Mouse (Mus musculus): Measurements from ENCODE around the gene Ccdc14. TPM values are rescaled to one million over a fixed set of nuclear protein-coding genes. Genes with fewer than 3 reads are reported as not detected.

The Ccdc14 gene
- total and polyA plus RNA-seq, 3 experiments: 11.6 to 18.9 (median 18.5) TPM

DNA sequence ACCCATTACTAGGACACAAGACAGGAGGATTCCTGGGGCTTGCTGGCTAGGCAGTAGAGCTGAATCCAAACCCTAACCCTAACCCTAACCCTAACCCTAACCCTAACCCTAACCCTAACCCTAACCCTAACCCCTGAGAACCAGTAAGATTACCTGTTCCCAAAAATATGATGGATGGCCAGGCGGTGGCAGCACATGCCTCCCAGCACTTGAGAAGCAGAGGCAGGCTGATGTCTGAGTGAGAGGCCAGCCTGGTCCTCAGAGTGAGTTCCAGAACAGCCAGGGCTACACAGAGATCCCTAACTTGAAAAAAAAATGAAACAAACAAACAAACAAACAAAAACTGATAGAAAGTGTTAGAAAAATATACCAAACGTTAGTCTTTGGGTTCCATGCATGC lies 52.5 kb downstream of the Ccdc14 start:
- H3K4me3 ChIP-seq (replicated peaks in 1 of 3; ENCODE audit: low read depth in 2 of 3, low read length in 2 of 3, poor library complexity in 1 of 3): no peak overlapping the region
- peaks cover 2% of the 10 kb centered on the region for H3K27me3 ChIP-seq (replicated peaks)
- no peaks in the 10 kb centered on the region for H3K36me3 ChIP-seq (replicated peaks in 1 of 2; ENCODE audit: control insufficient read depth in 1 of 2, insufficient read depth in 1 of 2, low read length in 1 of 2)
- H3K4me2 ChIP-seq (ENCODE audit: insufficient read depth, low read depth, poor library complexity, severe bottlenecking): no peak overlapping the region
- no peaks in the 10 kb centered on the region for H3K4me1 ChIP-seq (ENCODE audit: control insufficient read depth in 1 of 2, insufficient read depth in 2 of 2)
- dilution Hi-C loops (cut with MboI; ENCODE audit: extremely low pct_ligation_motif_present, extremely low pct_unique_long_range_greater_than_20kb, low sequenced_read_pairs): no loop called here
- H3K9ac ChIP-seq (ENCODE audit: insufficient read depth, low read depth): no peak overlapping the region
- no peak for DNase-seq (ENCODE audit: extremely low read depth)
- H3K79me2 ChIP-seq (replicated peaks; ENCODE audit: control insufficient read depth, extremely low read depth, insufficient read depth, poor library complexity, severe bottlenecking): no peaks in the 10 kb centered on the region
- TF ChIP-seq SMC3 (IDR thresholded peaks at IDR 0.05; ENCODE audit: low read depth, low read length): peak; percentile 35
- TF ChIP-seq RAD21 (IDR thresholded peaks at IDR 0.05; ENCODE audit: low read depth, low read length): peak; percentile 25; the same call in 1 of the 2 replicates
- peak in 1 of 2 experiments; percentile 60; a peak in 2 of 4 replicates for TF ChIP-seq CTCF (conservative IDR thresholded peaks at IDR 0.05 in 1 of 2, IDR thresholded peaks at IDR 0.05 in 1 of 2; ENCODE audit: low read depth in 2 of 2, low read length in 2 of 2)
- TF ChIP-seq TBP (conservative IDR thresholded peaks at IDR 0.05; ENCODE audit: low read depth, low read length): no peak
- H3K27ac ChIP-seq (ENCODE audit: insufficient read depth, low read depth): no peak overlapping the region
- peaks cover 7% of the 10 kb centered on the region for H3K9me3 ChIP-seq (replicated peaks; ENCODE audit: low read length)
- in situ Hi-C loops (cut with MboI; ENCODE audit: low pct_ligation_motif_present, low pct_unique_long_range_greater_than_20kb, low sequenced_read_pairs): no loop called here

DNA sequence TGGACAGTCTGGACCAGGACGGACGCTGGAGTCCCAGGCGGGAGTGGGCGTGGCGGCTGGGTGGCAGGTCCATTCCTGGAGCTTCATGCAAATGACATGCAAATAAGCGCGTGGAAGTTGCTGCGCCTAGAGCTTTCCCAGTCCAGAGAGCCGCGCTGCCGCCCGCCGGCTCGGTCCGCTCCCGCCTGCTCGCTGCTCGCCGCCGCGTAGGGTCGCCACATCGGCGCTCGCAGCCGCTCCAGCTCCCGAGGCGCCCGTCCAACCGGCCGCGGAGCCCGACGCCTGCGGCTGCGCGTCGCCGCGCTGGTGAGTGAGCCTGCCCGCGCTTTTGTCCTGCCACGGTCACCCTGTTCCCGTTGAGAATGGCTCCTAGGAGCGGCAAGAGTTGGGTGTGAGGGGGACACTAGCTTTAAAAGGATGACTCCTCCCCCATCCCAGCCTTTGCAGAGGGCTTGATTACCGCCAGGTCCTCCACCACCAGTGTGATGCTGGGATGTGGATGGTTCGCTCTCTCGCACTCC lies 54.7 kb downstream of the Ccdc14 start, which contains the start of gene Mylk:
TSS of gene Mylk (plus strand) at position 146 of the 521 bp plus-strand sequence.
- H3K27ac ChIP-seq (ENCODE audit: insufficient read depth, low read depth): no peak within 1 kb of the TSS
- peaks cover 4% of the 10 kb centered on the region for H3K27me3 ChIP-seq (replicated peaks)
- no peak within 1 kb of the TSS for H3K4me2 ChIP-seq (ENCODE audit: insufficient read depth, low read depth, poor library complexity, severe bottlenecking)
- dilution Hi-C loops (cut with MboI; ENCODE audit: extremely low pct_ligation_motif_present, extremely low pct_unique_long_range_greater_than_20kb, low sequenced_read_pairs): no loop called here
- DNase-seq (ENCODE audit: extremely low read depth): no peak
- in situ Hi-C loops (cut with MboI; ENCODE audit: low pct_ligation_motif_present, low pct_unique_long_range_greater_than_20kb, low sequenced_read_pairs): no loop called here
- H3K4me1 ChIP-seq (ENCODE audit: control insufficient read depth in 1 of 2, insufficient read depth in 2 of 2): no peaks in the 10 kb centered on the region
- H3K9me3 ChIP-seq (replicated peaks; ENCODE audit: low read length): peaks cover 2% of the 10 kb centered on the region
- no peaks in the 10 kb centered on the region for H3K79me2 ChIP-seq (replicated peaks; ENCODE audit: control insufficient read depth, extremely low read depth, insufficient read depth, poor library complexity, severe bottlenecking)
- no peaks in the 10 kb centered on the region for H3K36me3 ChIP-seq (replicated peaks in 1 of 2; ENCODE audit: control insufficient read depth in 1 of 2, insufficient read depth in 1 of 2, low read length in 1 of 2)
- H3K4me3 ChIP-seq (replicated peaks in 1 of 3; ENCODE audit: low read depth in 2 of 3, low read length in 2 of 3, poor library complexity in 1 of 3): no peak within 1 kb of the TSS
- H3K9ac ChIP-seq (ENCODE audit: insufficient read depth, low read depth): no peak within 1 kb of the TSS
- no peak for TF ChIP-seq E2F4 (IDR thresholded peaks at IDR 0.05; ENCODE audit: insufficient replicate concordance, low read depth, low read length)
- TF ChIP-seq RAD21 (IDR thresholded peaks at IDR 0.05; ENCODE audit: low read depth, low read length): no peak
- no peak for TF ChIP-seq JUN (IDR thresholded peaks at IDR 0.05; ENCODE audit: insufficient read depth, low read depth, low read length)
- no peak for TF ChIP-seq NELFE (IDR thresholded peaks at IDR 0.05; ENCODE audit: low read depth, low read length)
- TF ChIP-seq SIN3A (IDR thresholded peaks at IDR 0.05; ENCODE audit: low read length): no peak

DNA sequence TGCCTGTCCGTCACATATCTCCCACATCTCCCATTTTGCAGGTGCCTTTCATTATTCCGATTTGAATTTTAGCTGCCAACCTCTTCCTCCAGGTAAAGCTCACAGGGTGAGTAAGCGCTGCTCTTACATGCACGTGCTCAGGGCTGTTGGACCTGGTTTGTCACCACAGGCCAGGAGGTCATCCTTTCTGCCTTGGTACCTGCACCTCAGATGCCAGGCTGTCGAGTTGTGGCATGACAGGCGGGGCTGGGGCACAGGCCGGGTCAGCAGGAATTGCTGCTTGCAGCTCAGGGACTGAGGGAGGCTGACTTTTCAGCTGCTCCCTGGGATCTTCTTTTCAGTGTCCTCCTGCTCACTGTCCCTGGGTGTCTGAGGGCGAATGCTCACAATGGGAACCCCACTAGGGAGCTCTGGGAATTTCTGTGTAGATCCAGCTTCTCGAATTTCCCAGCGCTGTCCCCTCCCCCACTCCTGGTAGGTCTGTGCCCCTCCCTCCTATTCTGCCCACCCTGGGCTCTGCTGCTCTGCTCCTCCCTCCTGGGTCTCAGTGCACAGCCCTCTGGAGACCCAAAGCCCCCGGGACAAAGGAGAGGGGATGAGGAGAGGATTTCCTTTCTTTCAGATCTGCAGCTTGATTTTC lies 57.8 kb downstream of the Ccdc14 start:
- no peaks in the 10 kb centered on the region for H3K36me3 ChIP-seq (replicated peaks in 1 of 2; ENCODE audit: control insufficient read depth in 1 of 2, insufficient read depth in 1 of 2, low read length in 1 of 2)
- no peak overlapping the region for H3K4me2 ChIP-seq (ENCODE audit: insufficient read depth, low read depth, poor library complexity, severe bottlenecking)
- TF ChIP-seq NRF1 (IDR thresholded peaks at IDR 0.05; ENCODE audit: low read depth, low read length): no peak
- TF ChIP-seq BHLHE40 (IDR thresholded peaks at IDR 0.05; ENCODE audit: low read depth, low read length): 0 out of 2 replicates have a peak, but pooled peaks have one; percentile 34
- H3K79me2 ChIP-seq (replicated peaks; ENCODE audit: control insufficient read depth, extremely low read depth, insufficient read depth, poor library complexity, severe bottlenecking): no peaks in the 10 kb centered on the region
- in situ Hi-C loops (cut with MboI; ENCODE audit: low pct_ligation_motif_present, low pct_unique_long_range_greater_than_20kb, low sequenced_read_pairs): no loop called here
- H3K4me1 ChIP-seq (ENCODE audit: control insufficient read depth in 1 of 2, insufficient read depth in 2 of 2): no peaks in the 10 kb centered on the region
- H3K9ac ChIP-seq (ENCODE audit: insufficient read depth, low read depth): no peak overlapping the region
- DNase-seq (ENCODE audit: extremely low read depth): no peak
- peaks cover 2% of the 10 kb centered on the region for H3K9me3 ChIP-seq (replicated peaks; ENCODE audit: low read length)
- no peak overlapping the region for H3K4me3 ChIP-seq (replicated peaks in 1 of 3; ENCODE audit: low read depth in 2 of 3, low read length in 2 of 3, poor library complexity in 1 of 3)
- H3K27me3 ChIP-seq (replicated peaks): peaks cover 4% of the 10 kb centered on the region
- dilution Hi-C loops (cut with MboI; ENCODE audit: extremely low pct_ligation_motif_present, extremely low pct_unique_long_range_greater_than_20kb, low sequenced_read_pairs): no loop called here
- no peak overlapping the region for H3K27ac ChIP-seq (ENCODE audit: insufficient read depth, low read depth)

All from CH12.LX (cell line).